In the genomic region with DNA sequence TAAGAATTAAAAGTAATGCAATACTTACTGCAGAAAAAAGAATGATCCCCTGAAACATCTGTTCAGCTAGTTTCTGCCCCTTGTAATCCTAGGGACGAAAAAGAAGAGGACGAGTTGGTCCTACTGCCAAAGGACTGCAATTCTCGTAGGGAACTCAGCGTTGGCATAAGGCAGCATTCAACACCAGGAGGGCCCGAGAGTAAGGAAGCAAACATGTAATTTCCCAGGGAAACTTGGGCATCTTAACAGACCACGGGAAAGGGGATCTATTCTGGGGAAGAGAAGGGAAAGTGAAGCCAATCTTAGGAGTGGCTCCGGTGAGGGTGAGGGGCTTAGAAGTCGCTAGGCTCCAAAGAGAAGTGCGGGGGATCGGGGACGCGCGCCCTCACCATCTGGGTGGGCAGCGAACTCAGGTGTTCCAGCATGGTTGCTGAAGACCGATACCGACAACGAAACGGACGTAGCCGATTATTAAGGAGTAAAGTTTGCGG, we compare ENCODE assay signal across 8 mouse cellular contexts. TPM values are rescaled to one million over a fixed set of nuclear protein-coding genes. Genes with fewer than 3 reads are reported as not detected.
DNase-seq lines count a peak whose midpoint lies in the region; ATAC-seq and TF ChIP-seq lines count a peak whose summit lies in the region.

No protein-coding gene starts in this region.

- H3K27ac ChIP-seq in lung, postnatal 0 days (ENCODE audit: low read length), result peak overlapping the region; percentile 95
- H3K27ac ChIP-seq in embryonic facial prominence, embryonic 13.5 days, result peak overlapping the region; percentile 92
- H3K27ac ChIP-seq in limb, embryonic 12.5 days, result peak overlapping the region; percentile 91
- peak overlapping the region; percentile 79 for H3K27ac ChIP-seq in small intestine, adult 2 months (ENCODE audit: insufficient read depth, low read depth, low read length)

- peaks cover 6% of the 10 kb centered on the region; the same call in 1 of the 2 replicates for H3K4me1 ChIP-seq in lung, postnatal 0 days (ENCODE audit: insufficient read depth, low read depth, low read length)
- peaks cover 17% of the 10 kb centered on the region for H3K4me1 ChIP-seq in embryonic facial prominence, embryonic 13.5 days
- H3K4me1 ChIP-seq in limb, embryonic 12.5 days (replicated peaks), result peaks cover 12% of the 10 kb centered on the region
- no peaks in the 10 kb centered on the region for H3K4me1 ChIP-seq in small intestine, adult 2 months (ENCODE audit: control insufficient read depth, insufficient read depth, insufficient read length, low read length)

- WGBS in lung, postnatal 0 days, result 0% methylated on average over 21 of the region's 21 CpGs
- under 1% methylated on average over 21 of the region's 21 CpGs for WGBS in embryonic facial prominence, embryonic 13.5 days
- WGBS in limb, embryonic 12.5 days, result under 1% methylated on average over 21 of the region's 21 CpGs
- WGBS in small intestine, adult 2 months, result under 1% methylated on average over 21 of the region's 21 CpGs

- peak overlapping the region; percentile 89 for H3K9ac ChIP-seq in lung, postnatal 0 days (replicated peaks; ENCODE audit: low read depth)
- H3K9ac ChIP-seq in embryonic facial prominence, embryonic 13.5 days, result peak overlapping the region; percentile 95
- H3K9ac ChIP-seq in limb, embryonic 12.5 days (replicated peaks), result peak overlapping the region; percentile 89

- TF ChIP-seq POLR2A in small intestine, adult 2 months (IDR thresholded peaks at IDR 0.05; ENCODE audit: low read depth, low read length), result no peak

- peak; percentile 8; the same call in 1 of the 2 replicates for ATAC-seq in lung, postnatal 0 days
- ATAC-seq in embryonic facial prominence, embryonic 13.5 days (ENCODE audit: insufficient number of reproducible peaks, insufficient read depth, low FRiP score, low TSS enrichment, low read depth), result 0 out of 2 replicates have a peak, but pooled peaks have one; percentile 1
- ATAC-seq in limb, embryonic 12.5 days (ENCODE audit: insufficient number of reproducible peaks, insufficient read depth, low FRiP score, low TSS enrichment, low read depth), result no peak

- H3K4me2 ChIP-seq in lung, postnatal 0 days (replicated peaks; ENCODE audit: low read depth, low read length), result peak overlapping the region; percentile 67
- peak overlapping the region; percentile 76 for H3K4me2 ChIP-seq in embryonic facial prominence, embryonic 13.5 days
- peak overlapping the region; percentile 80 for H3K4me2 ChIP-seq in limb, embryonic 12.5 days

- peak; percentile 16 for DNase-seq in lung, postnatal 0 days (ENCODE audit: low spot score)
- DNase-seq in lung, postnatal 10 days, result no peak
- no peak for DNase-seq in spleen, adult 18-20 months
- no peak for DNase-seq in frontal cortex, postnatal 36 days (ENCODE audit: low spot score in 2 of 2)
- DNase-seq in adrenal gland, adult 2 months, result no peak

- TF ChIP-seq CTCF in lung, postnatal 0 days (IDR thresholded peaks at IDR 0.05), result peak; percentile 35; the same call in 1 of the 2 replicates
- peak; percentile 19; the same call in 1 of the 2 replicates for TF ChIP-seq CTCF in small intestine, adult 2 months (IDR thresholded peaks at IDR 0.05; ENCODE audit: extremely low read depth, insufficient read length, insufficient replicate concordance, low read depth, low read length)

- no peaks in the 10 kb centered on the region for H3K9me3 ChIP-seq in lung, postnatal 0 days (ENCODE audit: low read length)
- H3K9me3 ChIP-seq in embryonic facial prominence, embryonic 13.5 days, result no peaks in the 10 kb centered on the region
- H3K9me3 ChIP-seq in limb, embryonic 12.5 days, result no peaks in the 10 kb centered on the region

- peak overlapping the region; percentile 98 for H3K4me3 ChIP-seq in lung, postnatal 0 days (ENCODE audit: low read depth, low read length)
- peak overlapping the region; percentile 95 for H3K4me3 ChIP-seq in embryonic facial prominence, embryonic 13.5 days
- H3K4me3 ChIP-seq in limb, embryonic 12.5 days (replicated peaks), result peak overlapping the region; percentile 95
- H3K4me3 ChIP-seq in small intestine, adult 2 months (ENCODE audit: low read depth, low read length), result peak overlapping the region; percentile 94

- no peak for TF ChIP-seq EP300 in lung, postnatal 0 days (IDR thresholded peaks at IDR 0.05)

- no peaks in the 10 kb centered on the region for H3K36me3 ChIP-seq in lung, postnatal 0 days (ENCODE audit: insufficient read depth, low read length)
- H3K36me3 ChIP-seq in embryonic facial prominence, embryonic 13.5 days, result peaks cover 26% of the 10 kb centered on the region
- peaks cover 25% of the 10 kb centered on the region for H3K36me3 ChIP-seq in limb, embryonic 12.5 days
- peaks cover 11% of the 10 kb centered on the region; the same call in 1 of the 2 replicates for H3K36me3 ChIP-seq in small intestine, adult 2 months (ENCODE audit: control insufficient read depth, insufficient read depth, low read length)

- no peaks in the 10 kb centered on the region for H3K27me3 ChIP-seq in lung, postnatal 0 days (replicated peaks; ENCODE audit: insufficient read depth, low read length)
- H3K27me3 ChIP-seq in embryonic facial prominence, embryonic 13.5 days, result no peaks in the 10 kb centered on the region
- no peaks in the 10 kb centered on the region for H3K27me3 ChIP-seq in limb, embryonic 12.5 days
- H3K27me3 ChIP-seq in small intestine, adult 2 months (ENCODE audit: control insufficient read depth, insufficient read depth, low read length), result no peaks in the 10 kb centered on the region

RNA-seq across cellular contexts. Expression of a gene that starts 0.3 kb away (rescaled TPM):
- 42.4 and 48.9 TPM in 2 replicates for polyA plus RNA-seq in lung, postnatal 0 days (2015; fragmentation: Nextera tagmentation; extraction: Ambion mirVana)
- polyA plus RNA-seq in embryonic facial prominence, embryonic 13.5 days (2015; fragmentation: Nextera tagmentation; extraction: Ambion mirVana), result 65.2 and 69.2 TPM in 2 replicates
- 54.7 and 61.5 TPM in 2 replicates for polyA plus RNA-seq in limb, embryonic 12.5 days (2016; fragmentation: Nextera tagmentation; extraction: Ambion mirVana)
- polyA plus RNA-seq in small intestine, adult 2 months (2012; rRNA removed), result 2.6 and 4.1 TPM in 2 replicates
- total RNA-seq in adrenal gland, adult 2 months (2021), result 10 to 100 TPM; 40.9 to 50.7 TPM
- 17.7 and 23.3 TPM in 2 replicates for polyA plus RNA-seq in adrenal gland, adult 2 months (2012; rRNA removed)

RNA-seq across cellular contexts. Expression of a gene that starts 0.6 kb away (rescaled TPM):
- polyA plus RNA-seq in lung, postnatal 0 days (2015; fragmentation: Nextera tagmentation; extraction: Ambion mirVana), result 467 and 493 TPM in 2 replicates
- polyA plus RNA-seq in embryonic facial prominence, embryonic 13.5 days (2015; fragmentation: Nextera tagmentation; extraction: Ambion mirVana), result 409 and 417 TPM in 2 replicates
- 322 and 342 TPM in 2 replicates for polyA plus RNA-seq in limb, embryonic 12.5 days (2016; fragmentation: Nextera tagmentation; extraction: Ambion mirVana)
- polyA plus RNA-seq in small intestine, adult 2 months (2012; rRNA removed), result 39.4 and 64.5 TPM in 2 replicates
- 100 to 1,000 TPM; 234 to 254 TPM for total RNA-seq in adrenal gland, adult 2 months (2021)
- 60.5 and 69.4 TPM in 2 replicates for polyA plus RNA-seq in adrenal gland, adult 2 months (2012; rRNA removed)

RNA-seq across cellular contexts. Expression of a gene that starts 18.1 kb away (rescaled TPM):
- 59.8 and 73.1 TPM in 2 replicates for polyA plus RNA-seq in lung, postnatal 0 days (2015; fragmentation: Nextera tagmentation; extraction: Ambion mirVana)
- 138 and 145 TPM in 2 replicates for polyA plus RNA-seq in embryonic facial prominence, embryonic 13.5 days (2015; fragmentation: Nextera tagmentation; extraction: Ambion mirVana)
- 183 and 189 TPM in 2 replicates for polyA plus RNA-seq in limb, embryonic 12.5 days (2016; fragmentation: Nextera tagmentation; extraction: Ambion mirVana)
- polyA plus RNA-seq in small intestine, adult 2 months (2012; rRNA removed), result 3.8 and 6.8 TPM in 2 replicates
- total RNA-seq in adrenal gland, adult 2 months (2021), result 10 to 100 TPM; 45.7 to 48.9 TPM
- 9.3 and 9.7 TPM in 2 replicates for polyA plus RNA-seq in adrenal gland, adult 2 months (2012; rRNA removed)

RNA-seq across cellular contexts. Expression of a gene that starts 18.1 kb away (rescaled TPM):
- polyA plus RNA-seq in lung, postnatal 0 days (2015; fragmentation: Nextera tagmentation; extraction: Ambion mirVana), result 29.5 and 31.9 TPM in 2 replicates
- 125 and 128 TPM in 2 replicates for polyA plus RNA-seq in embryonic facial prominence, embryonic 13.5 days (2015; fragmentation: Nextera tagmentation; extraction: Ambion mirVana)
- 110 and 117 TPM in 2 replicates for polyA plus RNA-seq in limb, embryonic 12.5 days (2016; fragmentation: Nextera tagmentation; extraction: Ambion mirVana)
- 3.3 and 5.5 TPM in 2 replicates for polyA plus RNA-seq in small intestine, adult 2 months (2012; rRNA removed)
- 100 to 1,000 TPM in 1 of 2 experiments, 10 to 100 TPM in 1; 54.3 to 140 TPM for total RNA-seq in adrenal gland, adult 2 months (2021)
- 5.8 and 8.3 TPM in 2 replicates for polyA plus RNA-seq in adrenal gland, adult 2 months (2012; rRNA removed)

RNA-seq across cellular contexts. Expression of a gene that starts 49.7 kb away (rescaled TPM):
- polyA plus RNA-seq in lung, postnatal 0 days (2015; fragmentation: Nextera tagmentation; extraction: Ambion mirVana), result 4.7 and 4.9 TPM in 2 replicates
- polyA plus RNA-seq in embryonic facial prominence, embryonic 13.5 days (2015; fragmentation: Nextera tagmentation; extraction: Ambion mirVana), result 15.3 TPM in 2 replicates
- 17.2 and 18.8 TPM in 2 replicates for polyA plus RNA-seq in limb, embryonic 12.5 days (2016; fragmentation: Nextera tagmentation; extraction: Ambion mirVana)
- 0.63 and 1.3 TPM in 2 replicates for polyA plus RNA-seq in small intestine, adult 2 months (2012; rRNA removed)
- 10 to 100 TPM; 10.2 to 13.3 TPM for total RNA-seq in adrenal gland, adult 2 months (2021)
- 5.2 and 5.5 TPM in 2 replicates for polyA plus RNA-seq in adrenal gland, adult 2 months (2012; rRNA removed)
